Mouse (Mus musculus): ENCODE data around the gene Itprid2. TPM values are rescaled to one million over a fixed set of nuclear protein-coding genes. Genes with fewer than 3 reads are reported as not detected.

The Itprid2 gene
- polyA plus RNA-seq, 1 experiment from 2014 or later = 12.2 TPM

DNA sequence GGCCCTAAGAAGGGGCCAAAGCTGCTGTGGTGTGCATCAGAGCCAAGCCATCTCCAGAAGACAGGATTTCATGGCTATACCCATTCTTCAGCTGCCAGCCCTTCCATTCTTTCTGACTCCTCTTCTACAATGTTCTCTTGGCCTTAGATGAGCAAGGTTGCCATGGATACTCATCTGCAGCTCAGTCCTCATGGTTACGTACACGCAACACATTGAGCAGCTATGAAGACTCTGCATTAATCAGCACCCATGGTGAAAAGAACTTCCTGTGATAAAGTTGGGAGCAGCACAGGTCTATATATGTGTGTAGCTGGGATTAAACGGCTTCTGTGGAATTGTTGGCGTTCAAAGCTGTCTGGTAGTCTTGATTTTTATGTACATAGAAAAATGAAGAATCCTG lies 48.1 kb downstream of the Itprid2 start:
- Histone ChIP-seq H3K27ac (ENCODE audit: low read depth, low read length) (no peak overlapping the region), H3K9me3 (ENCODE audit: control insufficient read depth, low read length) (no peaks in the 10 kb centered on the region), H3K9ac (ENCODE audit: low read length) (no peak overlapping the region), H3K36me3 (ENCODE audit: control insufficient read depth, insufficient read depth, low read length) (no peaks in the 10 kb centered on the region), H3K27me3 (ENCODE audit: control insufficient read depth, insufficient read depth, low read length) (no peaks in the 10 kb centered on the region), H3K4me3 (ENCODE audit: low read depth, low read length) (no peak overlapping the region), H3K4me2 (ENCODE audit: low read depth) (no peak overlapping the region), H3K4me1 (ENCODE audit: control insufficient read depth, insufficient read depth, low read length) (no peaks in the 10 kb centered on the region)
- 90% methylated on average over 4 of the region's 4 CpGs for WGBS
- DNase-seq (ENCODE audit: low spot score) (no peak), ATAC-seq (ENCODE audit: insufficient read depth, low FRiP score, low TSS enrichment) (no peak)

DNA sequence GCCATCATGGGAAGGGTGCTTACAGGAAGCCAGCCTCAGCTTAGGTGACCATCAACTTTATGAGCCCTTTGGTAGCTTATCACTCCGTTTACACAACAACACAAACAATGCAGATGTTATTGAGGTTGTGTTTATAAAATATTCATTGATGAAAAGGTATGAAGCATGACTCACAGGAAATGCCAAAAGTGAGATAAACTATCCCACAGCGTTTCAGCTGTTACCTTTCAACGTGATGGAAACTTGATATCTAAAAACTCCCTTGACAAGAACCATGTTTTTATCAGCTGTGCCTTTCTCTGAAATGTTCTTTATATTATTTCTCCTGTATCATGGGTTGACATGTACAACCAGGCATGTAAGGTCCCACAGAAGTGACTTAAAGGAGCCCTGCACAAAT lies 55.7 kb downstream of the Itprid2 start:
- no peak for ATAC-seq (ENCODE audit: insufficient read depth, low FRiP score, low TSS enrichment)
- Histone ChIP-seq H3K27me3 (ENCODE audit: control insufficient read depth, insufficient read depth, low read length) (no peaks in the 10 kb centered on the region), H3K4me3 (ENCODE audit: low read depth, low read length) (no peak overlapping the region), H3K9ac (ENCODE audit: low read length) (no peak overlapping the region), H3K4me2 (ENCODE audit: low read depth) (no peak overlapping the region), H3K9me3 (ENCODE audit: control insufficient read depth, low read length) (no peaks in the 10 kb centered on the region), H3K27ac (ENCODE audit: low read depth, low read length) (no peak overlapping the region), H3K4me1 (ENCODE audit: control insufficient read depth, insufficient read depth, low read length) (no peaks in the 10 kb centered on the region), H3K36me3 (ENCODE audit: control insufficient read depth, insufficient read depth, low read length) (no peaks in the 10 kb centered on the region)
- WGBS = 77% methylated on average over 3 of the region's 3 CpGs
- no peak for DNase-seq (ENCODE audit: low spot score)

DNA sequence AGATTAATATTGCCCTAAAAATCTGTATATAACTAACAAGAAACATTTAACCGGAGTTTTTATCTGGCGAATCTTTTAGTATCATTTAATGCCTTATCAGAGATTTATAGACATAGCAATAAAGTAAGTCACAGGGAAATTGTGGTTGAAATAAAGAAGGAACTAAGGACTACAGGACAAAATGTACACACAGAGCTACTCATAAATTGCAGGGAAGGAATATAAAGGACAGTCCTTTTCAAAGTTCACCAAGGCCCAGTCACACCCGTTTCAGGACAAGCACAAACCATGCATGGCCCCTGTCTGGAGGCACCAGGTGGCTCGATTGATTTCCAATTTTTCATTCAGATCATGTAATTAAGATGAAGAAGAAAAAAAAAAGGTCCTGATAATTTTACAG lies 60.0 kb downstream of the Itprid2 start:
- Histone ChIP-seq H3K9me3 (ENCODE audit: control insufficient read depth, low read length) (no peaks in the 10 kb centered on the region), H3K4me3 (ENCODE audit: low read depth, low read length) (no peak overlapping the region), H3K36me3 (ENCODE audit: control insufficient read depth, insufficient read depth, low read length) (no peaks in the 10 kb centered on the region), H3K27ac (ENCODE audit: low read depth, low read length) (no peak overlapping the region), H3K4me2 (ENCODE audit: low read depth) (no peak overlapping the region), H3K9ac (ENCODE audit: low read length) (no peak overlapping the region), H3K27me3 (ENCODE audit: control insufficient read depth, insufficient read depth, low read length) (no peaks in the 10 kb centered on the region), H3K4me1 (ENCODE audit: control insufficient read depth, insufficient read depth, low read length) (no peaks in the 10 kb centered on the region)
- ATAC-seq (ENCODE audit: insufficient read depth, low FRiP score, low TSS enrichment) (no peak), DNase-seq (ENCODE audit: low spot score) (no peak)
- WGBS = 86% methylated on average over 4 of the region's 4 CpGs

GRCm38 (mm10) chr2:79695939-79696338 lies 60.8 kb downstream of the Itprid2 start:
- Histone ChIP-seq H3K9ac (ENCODE audit: low read length) (no peak overlapping the region), H3K36me3 (ENCODE audit: control insufficient read depth, insufficient read depth, low read length) (no peaks in the 10 kb centered on the region), H3K4me1 (ENCODE audit: control insufficient read depth, insufficient read depth, low read length) (no peaks in the 10 kb centered on the region), H3K27ac (ENCODE audit: low read depth, low read length) (no peak overlapping the region), H3K9me3 (ENCODE audit: control insufficient read depth, low read length) (no peaks in the 10 kb centered on the region), H3K4me3 (ENCODE audit: low read depth, low read length) (no peak overlapping the region), H3K27me3 (ENCODE audit: control insufficient read depth, insufficient read depth, low read length) (no peaks in the 10 kb centered on the region), H3K4me2 (ENCODE audit: low read depth) (no peak overlapping the region)
- WGBS = 92% methylated on average over 12 of the region's 12 CpGs
- ATAC-seq (ENCODE audit: insufficient read depth, low FRiP score, low TSS enrichment) (no peak), DNase-seq (ENCODE audit: low spot score) (no peak)

- H3K4me3 ChIP-seq (ENCODE audit: low read depth, low read length) = no peak overlapping the region
- H3K36me3 ChIP-seq (ENCODE audit: control insufficient read depth, insufficient read depth, low read length) = no peaks in the 10 kb centered on the region
- no peaks in the 10 kb centered on the region for H3K4me1 ChIP-seq (ENCODE audit: control insufficient read depth, insufficient read depth, low read length)
- H3K27me3 ChIP-seq (ENCODE audit: control insufficient read depth, insufficient read depth, low read length) = no peaks in the 10 kb centered on the region
- DNase-seq (ENCODE audit: low spot score) (no peak), ATAC-seq (ENCODE audit: insufficient read depth, low FRiP score, low TSS enrichment) (no peak)
- no peak overlapping the region for H3K9ac ChIP-seq (ENCODE audit: low read length)
- 91% methylated on average over 10 of the region's 10 CpGs for WGBS
- H3K9me3 ChIP-seq (ENCODE audit: control insufficient read depth, low read length) = no peaks in the 10 kb centered on the region
- H3K4me2 ChIP-seq (ENCODE audit: low read depth) = no peak overlapping the region
- no peak overlapping the region for H3K27ac ChIP-seq (ENCODE audit: low read depth, low read length)
Observed at GRCm38 (mm10) chr2:79696478-79697230, 61.5 kb downstream of the Itprid2 start.

DNA sequence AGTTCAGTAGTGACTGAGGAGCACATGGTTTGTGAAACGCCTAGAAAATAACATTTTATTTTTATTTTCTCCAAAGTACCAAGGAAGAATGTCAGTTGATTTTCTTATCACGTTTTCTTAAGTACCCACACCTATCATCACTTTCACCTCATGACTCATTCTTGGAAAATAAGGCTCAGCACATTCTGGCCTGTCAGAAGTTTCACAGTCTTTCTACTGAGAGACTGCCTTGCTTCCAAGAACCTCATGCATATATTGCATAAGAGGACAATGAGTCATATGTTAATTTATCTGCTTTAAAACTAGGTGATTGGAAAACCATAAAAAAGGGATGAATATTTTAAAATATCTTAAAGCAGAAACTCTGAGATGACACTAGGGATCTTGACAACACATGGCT lies 63.0 kb downstream of the Itprid2 start:
- ATAC-seq (ENCODE audit: insufficient read depth, low FRiP score, low TSS enrichment) = no peak
- Histone ChIP-seq H3K27me3 (ENCODE audit: control insufficient read depth, insufficient read depth, low read length) (no peaks in the 10 kb centered on the region), H3K9me3 (ENCODE audit: control insufficient read depth, low read length) (no peaks in the 10 kb centered on the region), H3K4me1 (ENCODE audit: control insufficient read depth, insufficient read depth, low read length) (no peaks in the 10 kb centered on the region), H3K36me3 (ENCODE audit: control insufficient read depth, insufficient read depth, low read length) (no peaks in the 10 kb centered on the region), H3K27ac (ENCODE audit: low read depth, low read length) (no peak overlapping the region), H3K4me3 (ENCODE audit: low read depth, low read length) (no peak overlapping the region), H3K4me2 (ENCODE audit: low read depth) (no peak overlapping the region), H3K9ac (ENCODE audit: low read length) (no peak overlapping the region)
- DNase-seq (ENCODE audit: low spot score) = no peak
- 75% methylated on average over 2 of the region's 2 CpGs for whole genome bisulfite sequencing

GRCm38 (mm10) chr2:79704773-79705172 lies 69.6 kb downstream of the Itprid2 start:
- H3K27me3 ChIP-seq (ENCODE audit: control insufficient read depth, insufficient read depth, low read length) = no peaks in the 10 kb centered on the region
- H3K9me3 ChIP-seq (ENCODE audit: control insufficient read depth, low read length) = no peaks in the 10 kb centered on the region
- H3K27ac ChIP-seq (ENCODE audit: low read depth, low read length) = no peak overlapping the region
- H3K9ac ChIP-seq (ENCODE audit: low read length) = no peak overlapping the region
- H3K36me3 ChIP-seq (ENCODE audit: control insufficient read depth, insufficient read depth, low read length) = no peaks in the 10 kb centered on the region
- no peak overlapping the region for H3K4me3 ChIP-seq (ENCODE audit: low read depth, low read length)
- DNase-seq (ENCODE audit: low spot score) (no peak), ATAC-seq (ENCODE audit: insufficient read depth, low FRiP score, low TSS enrichment) (no peak)
- H3K4me1 ChIP-seq (ENCODE audit: control insufficient read depth, insufficient read depth, low read length) = no peaks in the 10 kb centered on the region
- 83% methylated on average over 2 of the region's 2 CpGs for WGBS
- no peak overlapping the region for H3K4me2 ChIP-seq (ENCODE audit: low read depth)

DNA sequence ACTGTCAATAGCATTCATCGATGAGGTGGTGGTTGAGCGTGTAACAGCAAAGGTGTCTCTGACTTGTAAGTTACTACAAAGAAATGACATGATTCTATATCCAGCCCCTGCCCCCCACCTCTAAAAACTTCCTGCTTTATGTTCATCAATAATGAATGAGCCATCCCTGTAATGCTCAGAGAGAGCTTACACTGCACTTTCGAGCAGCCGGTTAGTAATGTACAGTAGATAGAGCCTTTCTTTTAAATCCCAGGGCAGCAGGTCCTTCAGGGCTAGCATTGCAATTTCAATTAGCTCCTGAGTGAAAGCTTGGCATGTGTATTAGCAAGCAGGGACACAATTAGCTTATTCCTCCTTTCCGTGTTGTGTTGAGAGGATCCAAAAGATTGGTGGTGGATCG lies 72.4 kb downstream of the Itprid2 start, which contains the start of gene Ppp1r1c:
TSS of gene Ppp1r1c (plus strand) at position 206 of the 400 bp plus-strand sequence.
- H3K27me3 ChIP-seq (ENCODE audit: control insufficient read depth, insufficient read depth, low read length) = no peaks in the 10 kb centered on the region
- DNase-seq (ENCODE audit: low spot score) = no peak
- WGBS = 93% methylated on average over 6 of the region's 6 CpGs
- ATAC-seq (ENCODE audit: insufficient read depth, low FRiP score, low TSS enrichment) = no peak
- H3K4me1 ChIP-seq (ENCODE audit: control insufficient read depth, insufficient read depth, low read length) = no peaks in the 10 kb centered on the region
- H3K4me2 ChIP-seq (ENCODE audit: low read depth) = no peak within 1 kb of the TSS
- no peaks in the 10 kb centered on the region for H3K9me3 ChIP-seq (ENCODE audit: control insufficient read depth, low read length)
- peak within 1 kb of the TSS; percentile 42; the same call in 1 of the 2 replicates for H3K27ac ChIP-seq (ENCODE audit: low read depth, low read length)
- no peak within 1 kb of the TSS for H3K4me3 ChIP-seq (ENCODE audit: low read depth, low read length)
- no peaks in the 10 kb centered on the region for H3K36me3 ChIP-seq (ENCODE audit: control insufficient read depth, insufficient read depth, low read length)
- no peak within 1 kb of the TSS for H3K9ac ChIP-seq (ENCODE audit: low read length)

DNA sequence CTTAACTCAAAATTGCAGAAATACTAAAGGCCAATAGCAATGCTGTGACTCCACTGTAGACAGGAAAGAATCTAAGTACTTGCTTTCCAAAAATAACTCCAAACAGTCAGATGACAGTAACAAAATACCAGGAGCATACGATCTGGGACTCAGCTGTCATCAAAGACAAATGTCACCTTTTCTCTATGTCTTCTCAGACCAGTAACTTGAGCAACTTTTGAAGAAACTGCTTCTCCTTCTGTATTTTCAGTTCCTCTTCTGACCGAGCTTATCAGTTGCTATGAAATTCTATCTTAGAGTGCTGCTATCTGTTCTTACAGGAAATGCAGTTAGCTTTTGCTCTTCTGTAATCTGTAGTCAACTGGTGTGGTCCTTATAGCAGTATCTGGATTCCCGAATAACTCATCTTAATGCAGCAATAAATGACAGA lies 78.5 kb downstream of the Itprid2 start:
- ATAC-seq (ENCODE audit: insufficient read depth, low FRiP score, low TSS enrichment) = no peak
- H3K9ac ChIP-seq (ENCODE audit: low read length) = no peak overlapping the region
- H3K27ac ChIP-seq (ENCODE audit: low read depth, low read length) = no peak overlapping the region
- no peak overlapping the region for H3K4me3 ChIP-seq (ENCODE audit: low read depth, low read length)
- DNase-seq (ENCODE audit: low spot score) = no peak
- no peaks in the 10 kb centered on the region for H3K4me1 ChIP-seq (ENCODE audit: control insufficient read depth, insufficient read depth, low read length)
- H3K4me2 ChIP-seq (ENCODE audit: low read depth) = no peak overlapping the region
- WGBS = 74% methylated on average over 3 of the region's 3 CpGs
- H3K27me3 ChIP-seq (ENCODE audit: control insufficient read depth, insufficient read depth, low read length) = no peaks in the 10 kb centered on the region
- H3K36me3 ChIP-seq (ENCODE audit: control insufficient read depth, insufficient read depth, low read length) = no peaks in the 10 kb centered on the region
- no peaks in the 10 kb centered on the region for H3K9me3 ChIP-seq (ENCODE audit: control insufficient read depth, low read length)

Measured in neural tube, embryonic 11.5 days (tissue).